Mouse (Mus musculus): ENCODE data around the gene Selenom. TPM values are rescaled to one million over a fixed set of nuclear protein-coding genes. Genes with fewer than 3 reads are reported as not detected.

Gene Selenom
- total RNA-seq, 1 experiment, result 43.8 TPM

GRCm38 (mm10) chr11:3502057-3502456, 12.4 kb upstream of the Selenom start:
- Histone ChIP-seq H3K4me1 (ENCODE audit: control insufficient read depth in 2 of 2, insufficient read depth in 2 of 2, low read length in 2 of 2, poor library complexity in 1 of 2) (peaks cover 0 to 5% of the 10 kb centered on the region in 2 experiments; a peak in 1 of 4 replicates), H3K9me3 (ENCODE audit: control insufficient read depth, insufficient read depth, low read depth, low read length) (no peaks in the 10 kb centered on the region), H3K4me3 (ENCODE audit: insufficient read depth in 1 of 2, low read depth in 1 of 2, low read length in 2 of 2, poor library complexity in 1 of 2, severe bottlenecking in 1 of 2) (peak overlapping the region; percentile 54 to 56), H3K36me3 (ENCODE audit: control insufficient read depth, insufficient read depth, low read length, poor library complexity, severe bottlenecking) (no peaks in the 10 kb centered on the region), H3K9ac (ENCODE audit: insufficient read depth, low read depth, low read length, poor library complexity, severe bottlenecking) (peak overlapping the region; percentile 45; the same call in 1 of the 2 replicates), H3K27ac (ENCODE audit: insufficient read depth, low read depth, low read length, poor library complexity, severe bottlenecking) (no peak overlapping the region)
- in situ Hi-C loops (cut with MboI; ENCODE audit: low sequenced_read_pairs in 2 of 2, unreplicated experiment in 2 of 2), result no loop called here
- TF ChIP-seq ZNF384 (IDR thresholded peaks at IDR 0.05; ENCODE audit: low read depth, low read length) (no peak), MAFK (IDR thresholded peaks at IDR 0.05; ENCODE audit: insufficient read depth, low read depth, low read length) (no peak), HCFC1 (IDR thresholded peaks at IDR 0.05; ENCODE audit: borderline replicate concordance, insufficient read depth, low read length) (no peak), ZC3H11A (IDR thresholded peaks at IDR 0.05; ENCODE audit: borderline replicate concordance, low read depth, low read length) (no peak), CHD2 (IDR thresholded peaks at IDR 0.05; ENCODE audit: low read depth, low read length) (no peak)
- no peak for DNase-seq (ENCODE audit: low read depth, low spot score)

- no peak for DNase-seq (ENCODE audit: low read depth, low spot score)
- in situ Hi-C loops (cut with MboI; ENCODE audit: low sequenced_read_pairs in 2 of 2, unreplicated experiment in 2 of 2), result no loop called here
- no peaks in the 10 kb centered on the region for H3K9me3 ChIP-seq (ENCODE audit: control insufficient read depth, insufficient read depth, low read depth, low read length)
- H3K4me3 ChIP-seq (ENCODE audit: insufficient read depth in 1 of 2, low read depth in 1 of 2, low read length in 2 of 2, poor library complexity in 1 of 2, severe bottlenecking in 1 of 2), result peak overlapping the region; percentile 54 to 56
- peak overlapping the region; percentile 45; the same call in 1 of the 2 replicates for H3K9ac ChIP-seq (ENCODE audit: insufficient read depth, low read depth, low read length, poor library complexity, severe bottlenecking)
- H3K27ac ChIP-seq (ENCODE audit: insufficient read depth, low read depth, low read length, poor library complexity, severe bottlenecking), result no peak overlapping the region
- H3K36me3 ChIP-seq (ENCODE audit: control insufficient read depth, insufficient read depth, low read length, poor library complexity, severe bottlenecking), result no peaks in the 10 kb centered on the region
- TF ChIP-seq HCFC1 (IDR thresholded peaks at IDR 0.05; ENCODE audit: borderline replicate concordance, insufficient read depth, low read length), result no peak
- no peak for TF ChIP-seq ZNF384 (IDR thresholded peaks at IDR 0.05; ENCODE audit: low read depth, low read length)
- TF ChIP-seq MAFK (IDR thresholded peaks at IDR 0.05; ENCODE audit: insufficient read depth, low read depth, low read length), result no peak
- no peak for TF ChIP-seq CHD2 (IDR thresholded peaks at IDR 0.05; ENCODE audit: low read depth, low read length)
- TF ChIP-seq ZC3H11A (IDR thresholded peaks at IDR 0.05; ENCODE audit: borderline replicate concordance, low read depth, low read length), result no peak
- peaks cover 0 to 5% of the 10 kb centered on the region in 2 experiments; a peak in 1 of 4 replicates for H3K4me1 ChIP-seq (ENCODE audit: control insufficient read depth in 2 of 2, insufficient read depth in 2 of 2, low read length in 2 of 2, poor library complexity in 1 of 2)
These were observed 11.9 kb upstream of the Selenom start for GRCm38 (mm10) chr11:3502459-3503072.

GRCm38 (mm10) chr11:3503755-3504693, 10.5 kb upstream of the Selenom start:
- Histone ChIP-seq H3K36me3 (ENCODE audit: control insufficient read depth, insufficient read depth, low read length, poor library complexity, severe bottlenecking) (no peaks in the 10 kb centered on the region), H3K27ac (ENCODE audit: insufficient read depth, low read depth, low read length, poor library complexity, severe bottlenecking) (no peak overlapping the region), H3K9ac (ENCODE audit: insufficient read depth, low read depth, low read length, poor library complexity, severe bottlenecking) (no peak overlapping the region), H3K4me3 (ENCODE audit: insufficient read depth in 1 of 2, low read depth in 1 of 2, low read length in 2 of 2, poor library complexity in 1 of 2, severe bottlenecking in 1 of 2) (no peak overlapping the region), H3K9me3 (ENCODE audit: control insufficient read depth, insufficient read depth, low read depth, low read length) (no peaks in the 10 kb centered on the region), H3K4me1 (ENCODE audit: control insufficient read depth in 2 of 2, insufficient read depth in 2 of 2, low read length in 2 of 2, poor library complexity in 1 of 2) (peaks cover 0 to 3% of the 10 kb centered on the region in 2 experiments; a peak in 1 of 4 replicates)
- in situ Hi-C loops (cut with MboI; ENCODE audit: low sequenced_read_pairs in 2 of 2, unreplicated experiment in 2 of 2), result no loop called here
- DNase-seq (ENCODE audit: low read depth, low spot score), result no peak
- TF ChIP-seq MAFK (IDR thresholded peaks at IDR 0.05; ENCODE audit: insufficient read depth, low read depth, low read length), result no peak

GRCm38 (mm10) chr11:3508226-3508625, 6.3 kb upstream of the Selenom start:
- in situ Hi-C loops (cut with MboI; ENCODE audit: low sequenced_read_pairs in 2 of 2, unreplicated experiment in 2 of 2), result no loop called here
- Histone ChIP-seq H3K4me3 (ENCODE audit: insufficient read depth in 1 of 2, low read depth in 1 of 2, low read length in 2 of 2, poor library complexity in 1 of 2, severe bottlenecking in 1 of 2) (no peak overlapping the region), H3K4me1 (ENCODE audit: control insufficient read depth in 2 of 2, insufficient read depth in 2 of 2, low read length in 2 of 2, poor library complexity in 1 of 2) (no peaks in the 10 kb centered on the region), H3K9me3 (ENCODE audit: control insufficient read depth, insufficient read depth, low read depth, low read length) (no peaks in the 10 kb centered on the region), H3K9ac (ENCODE audit: insufficient read depth, low read depth, low read length, poor library complexity, severe bottlenecking) (no peak overlapping the region), H3K36me3 (ENCODE audit: control insufficient read depth, insufficient read depth, low read length, poor library complexity, severe bottlenecking) (no peaks in the 10 kb centered on the region), H3K27ac (ENCODE audit: insufficient read depth, low read depth, low read length, poor library complexity, severe bottlenecking) (no peak overlapping the region)
- no peak for DNase-seq (ENCODE audit: low read depth, low spot score)
- TF ChIP-seq CHD2 (IDR thresholded peaks at IDR 0.05; ENCODE audit: low read depth, low read length) (no peak), MAFK (IDR thresholded peaks at IDR 0.05; ENCODE audit: insufficient read depth, low read depth, low read length) (no peak), HCFC1 (IDR thresholded peaks at IDR 0.05; ENCODE audit: borderline replicate concordance, insufficient read depth, low read length) (no peak), ZNF384 (IDR thresholded peaks at IDR 0.05; ENCODE audit: low read depth, low read length) (no peak), ZC3H11A (IDR thresholded peaks at IDR 0.05; ENCODE audit: borderline replicate concordance, low read depth, low read length) (no peak)
